Mouse (Mus musculus) T-helper 1 cell (primary cell): Measurements from ENCODE around the gene Nop2.
"Not testable (repeated sequence)": the region's sequence is repeated elsewhere in the genome, so short reads cannot be mapped to it uniquely, and the experiment has no call there.

ENCODE experiments used
- in situ Hi-C: fragments of 300-600 bp; cut with MboI, MseI; formaldehyde crosslinking; loops from one replicate; pipeline ENCODE4 v1.15.1; 2025; ENCODE audit warnings: high pct_unique_total_duplicates

Nop2 gene

DNA sequence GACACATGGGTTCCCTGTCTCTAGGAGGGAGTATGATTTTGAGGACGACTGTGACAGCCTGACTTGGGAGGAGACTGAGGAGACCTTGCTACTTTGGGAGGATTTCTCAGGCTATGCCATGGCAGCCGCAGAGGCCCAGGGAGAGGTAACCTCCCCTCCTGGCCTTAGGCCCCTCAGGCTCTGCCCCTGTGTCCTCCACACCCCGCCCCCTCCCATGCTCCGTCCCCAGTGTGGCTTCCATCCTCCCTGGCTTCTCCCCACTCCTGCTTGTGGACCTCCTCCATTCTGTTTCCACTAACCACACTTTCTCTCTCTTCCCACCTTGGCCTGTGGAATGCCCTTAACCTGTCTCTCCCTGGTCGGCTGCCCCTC lies 21.3 kb downstream of the Nop2 start:
- in situ Hi-C loops: loop anchor here (10.0 kb wide), 1 partner anchor 122 kb away; no protein-coding TSS in a partner anchor

DNA sequence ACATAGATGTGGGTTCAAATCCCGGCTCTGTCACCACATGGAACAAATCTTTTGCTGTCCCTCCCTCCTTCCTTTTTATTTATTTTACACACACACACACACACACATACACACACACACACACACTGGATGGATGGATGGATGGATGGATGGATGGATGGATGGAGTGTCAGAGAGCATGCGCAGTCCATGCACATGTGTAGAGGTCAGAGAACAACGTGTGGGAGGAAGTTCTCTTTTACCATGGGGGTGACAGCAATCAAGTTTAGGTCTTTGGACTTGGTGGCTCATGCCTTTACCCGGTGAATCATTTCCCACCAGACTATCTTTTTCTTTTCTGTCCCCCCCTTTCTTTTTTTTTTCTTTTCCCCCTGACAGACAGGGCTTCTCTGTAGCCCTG lies 22.0 kb downstream of the Nop2 start:
- in situ Hi-C loops: loop anchor here (10.0 kb wide), 1 partner anchor 121 kb away; no protein-coding TSS in a partner anchor

DNA sequence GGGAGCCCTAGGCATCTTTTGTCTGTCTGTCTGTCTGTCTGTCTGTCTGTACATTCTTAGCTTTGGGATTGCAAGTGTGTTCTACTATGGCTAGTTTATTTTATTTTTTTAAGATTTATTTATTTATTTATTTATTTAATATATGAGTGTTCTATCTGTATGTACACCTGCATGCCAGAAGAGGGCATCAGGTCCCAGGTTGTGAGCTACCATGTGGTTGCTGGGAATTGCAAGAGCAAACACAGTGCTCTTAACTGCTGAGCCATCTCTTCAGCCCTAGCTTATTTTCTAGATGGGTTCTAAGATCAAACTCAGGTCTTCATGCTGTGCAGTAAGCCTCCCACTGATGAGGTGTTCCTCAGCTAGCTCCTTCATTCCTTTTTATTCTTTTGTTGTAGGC lies 22.8 kb downstream of the Nop2 start:
- in situ Hi-C loops: loop anchor here (10.0 kb wide), 1 partner anchor 120 kb away; no protein-coding TSS in a partner anchor

DNA sequence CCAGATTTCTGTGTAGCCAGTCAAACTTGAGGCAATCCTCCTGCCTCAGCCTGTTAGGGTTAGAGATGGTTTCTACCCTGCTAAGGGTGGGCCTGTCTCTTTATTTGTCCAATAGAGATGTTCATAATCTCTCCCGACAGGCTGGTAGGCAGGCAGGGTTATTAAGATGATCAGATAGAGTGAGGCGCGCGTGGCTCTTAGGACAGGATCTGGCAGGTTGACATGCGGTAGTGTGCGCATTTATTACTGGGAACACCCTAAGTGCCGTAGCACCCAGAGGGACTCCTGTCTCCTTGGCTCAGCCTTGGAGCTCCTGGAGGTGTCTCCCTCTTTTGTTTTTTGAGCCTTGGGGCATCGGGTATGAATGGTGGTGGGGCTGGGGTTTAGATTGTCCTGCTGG lies 23.6 kb downstream of the Nop2 start:
- in situ Hi-C loops: loop anchor here (5.0 to 10.0 kb wide), 2 partner anchors 120 to 327 kb away; no protein-coding TSS in a partner anchor

DNA sequence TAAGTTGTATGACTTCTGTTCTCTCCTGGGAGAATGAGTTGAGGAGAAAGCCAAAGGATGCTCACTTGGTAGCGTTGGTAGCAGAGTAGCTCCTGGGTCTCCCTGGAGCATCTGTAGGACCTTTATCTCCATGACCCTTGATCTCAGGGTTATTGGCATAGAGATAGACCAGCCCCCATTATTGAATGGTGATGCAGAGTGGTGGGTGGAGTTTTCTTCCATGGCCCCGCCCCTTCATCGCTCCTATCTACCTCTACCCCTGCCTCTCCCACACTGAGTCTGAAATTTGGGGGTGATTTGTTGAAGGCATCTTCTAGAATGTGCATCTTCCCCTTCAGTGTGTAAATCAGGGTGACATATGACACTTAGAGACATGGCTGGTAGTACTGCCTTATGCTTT lies 24.8 kb downstream of the Nop2 start:
- in situ Hi-C loops: loop anchor here (5.0 to 10.0 kb wide), 2 partner anchors 118 to 326 kb away; no protein-coding TSS in a partner anchor

DNA sequence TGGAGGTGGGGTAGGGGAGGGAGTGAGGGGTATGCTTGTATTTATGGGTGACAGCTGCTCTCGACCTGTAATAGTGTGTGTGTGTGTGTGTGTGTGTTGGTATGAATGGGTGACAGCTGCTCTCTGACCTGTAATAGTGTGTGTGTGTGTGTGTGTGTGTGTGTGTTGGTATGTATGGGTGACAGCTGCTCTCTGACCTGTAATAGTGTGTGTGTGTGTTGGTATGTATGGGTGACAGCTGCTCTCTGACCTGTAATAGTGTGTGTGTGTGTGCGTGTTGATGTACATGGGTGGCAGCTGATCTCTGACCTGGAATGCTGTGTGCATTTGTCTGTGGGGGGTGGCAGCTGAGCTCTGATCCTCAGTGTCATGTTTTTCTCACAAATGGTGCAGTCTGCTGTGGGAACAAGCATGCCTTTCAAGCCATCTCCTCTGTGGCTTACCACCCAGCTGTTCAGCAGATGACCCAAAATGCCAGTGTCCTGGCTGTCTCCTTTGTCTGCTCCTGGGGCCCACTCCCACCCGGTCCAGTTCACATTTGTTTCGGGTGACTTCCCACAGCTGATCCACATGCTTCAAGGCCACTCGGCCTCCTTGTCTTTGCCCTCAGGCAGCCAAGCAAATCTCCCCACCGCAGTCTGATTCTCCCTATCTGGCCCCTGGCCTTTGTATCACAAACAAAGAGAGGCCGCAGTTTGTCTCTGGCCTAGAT lies 25.4 kb downstream of the Nop2 start:
- in situ Hi-C loops: loop anchor here (5.0 to 10.0 kb wide), 2 partner anchors 118 to 325 kb away; no protein-coding TSS in a partner anchor

DNA sequence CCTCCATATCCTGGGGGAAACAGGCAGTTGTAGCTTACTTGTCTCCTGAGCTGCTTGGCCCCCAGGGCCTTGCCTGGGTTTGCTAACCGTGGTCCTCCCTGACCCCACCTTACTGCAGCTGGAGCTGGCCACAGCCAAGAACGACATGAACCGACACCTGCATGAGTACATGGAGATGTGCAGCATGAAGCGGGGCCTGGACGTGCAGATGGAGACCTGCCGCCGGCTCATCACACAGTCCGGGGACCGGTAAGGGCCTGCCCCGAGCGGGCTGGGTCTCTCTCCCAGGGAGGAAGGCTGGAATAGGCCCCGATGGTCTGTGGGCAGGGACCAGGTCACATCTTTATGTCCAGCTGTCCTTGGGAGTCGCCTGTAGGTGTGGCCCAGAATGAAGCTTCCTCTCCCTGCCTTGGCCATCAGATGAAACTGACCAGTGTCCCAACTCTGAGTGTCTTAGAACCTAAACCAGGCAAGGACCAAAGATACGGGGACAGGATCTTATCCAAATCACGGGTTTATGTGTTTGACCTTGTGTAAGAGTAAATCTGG lies 27.3 kb downstream of the Nop2 start:
- in situ Hi-C loops: loop anchor here (5.0 to 10.0 kb wide), 2 partner anchors 116 to 323 kb away; no protein-coding TSS in a partner anchor

DNA sequence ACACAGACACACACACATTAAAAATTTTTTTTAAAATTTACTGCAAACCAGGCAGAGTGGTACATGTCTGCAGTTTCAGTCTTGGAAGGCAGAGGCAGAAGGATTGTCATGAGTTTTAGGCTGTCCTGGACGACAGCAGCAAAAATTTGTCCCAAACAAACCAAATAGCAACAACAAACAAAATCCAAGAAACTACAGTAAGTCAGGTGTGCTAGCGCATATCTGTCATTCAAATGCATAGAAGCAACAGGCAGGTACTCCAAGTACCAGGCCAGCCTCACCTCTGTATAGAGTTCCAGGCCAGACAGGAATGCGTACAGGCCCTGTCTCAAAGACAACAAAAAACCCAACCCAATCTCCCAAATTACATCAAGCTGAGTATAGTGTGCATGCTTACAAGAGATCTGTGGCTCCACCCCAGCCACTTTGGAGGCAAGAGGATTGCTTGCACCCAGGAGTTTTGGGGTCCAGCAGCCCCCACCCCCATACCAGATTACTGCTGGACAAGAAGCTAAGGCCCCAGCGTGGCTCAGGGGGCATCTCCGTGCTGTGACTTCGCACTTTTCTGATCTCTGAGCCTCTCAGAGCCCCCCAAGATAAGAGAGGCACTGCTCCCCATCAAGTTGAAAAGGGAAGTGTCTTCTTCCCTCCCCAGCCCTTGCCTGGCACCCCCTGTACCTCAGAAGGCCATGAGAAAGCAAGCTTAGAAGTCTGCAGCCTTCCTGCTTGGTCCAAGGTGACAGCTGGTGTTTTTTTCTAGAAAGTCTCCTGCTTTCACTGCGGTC lies 28.3 kb downstream of the Nop2 start:
- in situ Hi-C loops: loop anchor here (5.0 to 10.0 kb wide), 2 partner anchors 115 to 322 kb away; no protein-coding TSS in a partner anchor

DNA sequence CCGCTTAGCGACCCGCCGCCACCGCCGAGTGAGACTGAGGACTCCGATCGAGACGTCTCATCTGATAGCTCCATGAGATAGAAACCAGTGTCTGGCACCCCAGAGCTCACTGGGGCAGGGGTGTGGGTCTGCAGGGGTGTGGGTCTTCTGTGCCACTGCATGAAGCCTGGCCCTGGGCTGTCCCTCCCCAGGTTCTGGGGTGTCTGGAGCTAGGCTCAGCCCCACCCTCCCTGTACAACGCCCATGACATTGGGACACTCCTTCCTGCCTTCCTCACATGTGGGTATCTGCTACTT lies 28.8 kb downstream of the Nop2 start:
- in situ Hi-C loops: no loop called here

DNA sequence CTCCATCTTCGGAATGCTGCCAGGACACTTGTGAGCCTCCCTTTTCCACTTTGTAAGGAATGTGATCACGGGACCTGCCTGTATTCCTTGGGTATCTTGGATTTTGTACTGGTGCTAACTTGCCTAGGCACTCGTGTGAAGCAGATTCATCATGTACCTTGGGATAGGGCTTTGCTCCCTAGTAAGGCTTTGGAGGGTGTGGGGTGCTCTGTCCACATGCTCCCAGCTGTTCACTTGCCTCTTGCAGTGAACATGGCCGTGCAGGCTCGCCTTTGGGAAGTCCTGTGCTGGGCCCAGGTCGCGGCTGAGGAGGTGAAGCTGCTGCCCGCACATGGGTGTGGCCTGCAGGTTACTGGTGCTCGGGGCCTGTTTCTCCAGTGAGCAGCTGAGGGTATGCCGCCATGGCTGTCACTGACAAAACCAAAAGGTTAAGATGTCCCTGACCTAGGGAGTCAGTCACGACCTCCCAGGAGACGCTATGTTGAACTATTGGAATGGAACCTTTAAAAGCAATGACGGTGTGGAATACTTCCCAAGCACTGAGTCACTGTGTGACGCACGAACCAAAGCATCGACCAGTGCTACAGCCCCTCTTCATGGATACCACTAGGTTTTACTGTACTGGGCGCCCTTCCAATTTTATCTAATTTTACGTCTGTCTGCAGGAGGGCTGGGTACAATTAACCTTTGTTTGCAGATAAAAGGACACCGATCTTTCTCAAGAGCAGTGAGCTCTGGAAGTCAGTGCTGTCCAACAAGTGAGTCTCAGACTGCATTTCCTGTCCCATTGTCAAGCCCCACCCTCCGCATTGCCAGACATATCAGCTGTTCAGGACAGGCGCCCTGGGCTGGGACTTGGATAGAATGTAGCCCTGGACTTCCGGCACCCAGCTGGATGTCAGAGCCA lies 29.4 kb downstream of the Nop2 start:
- in situ Hi-C loops: no loop called here

DNA sequence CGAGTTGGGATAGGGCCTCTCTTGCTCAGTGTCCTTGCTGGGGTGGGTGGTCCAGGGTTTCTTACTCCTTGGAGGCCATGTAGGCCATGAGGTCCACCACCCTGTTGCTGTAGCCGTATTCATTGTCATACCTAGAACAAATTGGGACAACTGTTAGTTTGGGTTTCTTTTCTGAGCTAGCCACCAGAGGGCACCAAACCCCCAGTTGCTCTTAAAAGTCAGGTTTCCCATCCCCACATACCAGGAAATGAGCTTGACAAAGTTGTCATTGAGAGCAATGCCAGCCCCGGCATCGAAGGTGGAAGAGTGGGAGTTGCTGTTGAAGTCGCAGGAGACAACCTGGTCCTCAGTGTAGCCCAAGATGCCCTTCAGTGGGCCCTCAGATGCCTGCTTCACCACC lies 30.3 kb downstream of the Nop2 start:
- in situ Hi-C loops: not testable (repeated sequence)

DNA sequence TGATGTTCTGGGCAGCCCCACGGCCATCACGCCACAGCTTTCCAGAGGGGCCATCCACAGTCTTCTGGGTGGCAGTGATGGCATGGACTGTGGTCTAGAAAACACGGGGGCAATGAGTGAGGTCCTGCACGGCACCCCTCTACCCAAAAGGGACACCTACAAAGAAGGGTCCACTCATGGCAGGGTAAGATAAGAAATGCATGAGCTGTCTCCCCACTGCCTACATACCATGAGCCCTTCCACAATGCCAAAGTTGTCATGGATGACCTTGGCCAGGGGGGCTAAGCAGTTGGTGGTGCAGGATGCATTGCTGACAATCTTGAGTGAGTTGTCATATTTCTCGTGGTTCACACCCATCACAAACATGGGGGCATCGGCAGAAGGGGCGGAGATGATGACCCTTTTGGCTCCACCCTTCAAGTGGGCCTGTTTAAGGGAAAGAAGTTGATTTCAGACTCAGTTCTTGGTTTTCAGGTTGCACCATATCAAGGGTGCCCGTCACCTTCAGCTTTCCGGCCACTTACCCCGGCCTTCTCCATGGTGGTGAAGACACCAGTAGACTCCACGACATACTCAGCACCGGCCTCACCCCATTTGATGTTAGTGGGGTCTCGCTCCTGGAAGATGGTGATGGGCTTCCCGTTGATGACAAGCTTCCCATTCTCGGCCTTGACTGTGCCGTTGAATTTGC lies 31.1 kb downstream of the Nop2 start:
- in situ Hi-C loops: not testable (repeated sequence)

DNA sequence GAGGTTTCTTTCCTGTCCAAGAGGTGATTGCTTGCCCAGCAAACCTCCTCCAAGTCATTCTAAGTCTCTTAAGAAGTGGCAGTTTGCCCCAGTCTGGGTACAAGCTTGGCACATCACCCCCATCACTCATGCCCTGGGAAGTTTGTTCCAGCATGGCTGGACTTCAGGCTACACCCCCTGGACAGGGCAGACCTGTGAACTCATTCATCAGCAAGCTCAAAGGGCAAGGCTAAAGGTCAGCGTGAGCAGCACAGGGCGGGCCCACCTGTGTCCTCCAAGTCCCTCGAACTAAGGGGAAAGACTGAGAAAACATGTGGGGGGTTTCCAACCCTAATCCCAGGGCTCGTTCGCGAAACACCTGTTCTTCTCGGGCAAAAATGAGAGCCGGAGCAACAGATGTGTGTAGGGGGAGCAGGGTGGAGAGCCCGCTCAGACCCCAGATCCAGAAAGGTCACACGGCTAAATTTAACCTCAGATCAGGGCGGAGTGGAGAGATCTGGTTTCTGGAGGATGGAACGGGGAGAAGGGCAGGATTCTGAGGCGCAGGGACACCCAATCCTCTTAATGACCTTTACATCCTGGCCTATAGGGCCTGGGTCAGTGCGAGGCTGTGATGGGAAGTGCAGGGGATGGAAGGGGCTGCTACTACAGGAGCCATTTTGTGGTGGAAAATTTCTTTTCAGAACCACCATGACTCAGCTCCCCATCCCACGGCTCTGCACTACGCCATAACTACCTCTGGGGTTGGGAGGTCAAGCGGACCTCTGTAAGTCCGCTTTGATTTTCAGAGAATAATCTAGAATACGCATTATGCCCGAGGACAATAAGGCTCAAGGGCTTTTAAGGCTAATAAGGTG lies 32.3 kb downstream of the Nop2 start:
- in situ Hi-C loops: no loop called here

DNA sequence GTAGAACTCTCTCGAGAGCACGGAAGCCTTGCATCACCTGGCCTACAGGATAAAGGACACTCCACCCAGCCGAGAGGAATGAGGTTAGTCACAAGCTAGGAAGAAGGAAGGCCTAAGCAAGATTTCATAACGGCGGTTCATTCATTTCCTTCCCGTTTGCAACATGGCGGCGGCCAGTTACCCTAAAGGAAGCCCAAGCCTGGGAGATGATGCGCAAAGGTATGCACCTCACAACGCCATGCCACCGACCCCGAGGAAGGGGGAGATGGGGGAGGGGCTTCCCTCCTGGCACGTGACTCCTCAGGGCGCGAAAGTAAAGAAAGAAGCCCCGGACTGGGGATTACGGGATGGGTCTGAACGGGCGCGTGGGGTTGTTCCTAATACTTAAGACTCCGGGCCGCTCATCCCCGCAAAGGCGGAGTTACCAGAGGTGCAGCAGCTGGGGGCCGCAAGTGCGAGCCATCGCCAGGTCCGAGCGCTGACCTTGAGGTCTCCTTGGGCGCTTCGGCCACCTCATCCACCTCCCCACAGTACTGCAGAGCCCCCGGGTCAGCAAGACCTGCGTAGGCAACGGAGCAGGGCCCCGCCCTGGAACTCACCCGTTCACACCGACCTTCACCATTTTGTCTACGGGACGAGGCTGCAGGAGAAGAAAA lies 33.1 kb downstream of the Nop2 start:
- in situ Hi-C loops: no loop called here

DNA sequence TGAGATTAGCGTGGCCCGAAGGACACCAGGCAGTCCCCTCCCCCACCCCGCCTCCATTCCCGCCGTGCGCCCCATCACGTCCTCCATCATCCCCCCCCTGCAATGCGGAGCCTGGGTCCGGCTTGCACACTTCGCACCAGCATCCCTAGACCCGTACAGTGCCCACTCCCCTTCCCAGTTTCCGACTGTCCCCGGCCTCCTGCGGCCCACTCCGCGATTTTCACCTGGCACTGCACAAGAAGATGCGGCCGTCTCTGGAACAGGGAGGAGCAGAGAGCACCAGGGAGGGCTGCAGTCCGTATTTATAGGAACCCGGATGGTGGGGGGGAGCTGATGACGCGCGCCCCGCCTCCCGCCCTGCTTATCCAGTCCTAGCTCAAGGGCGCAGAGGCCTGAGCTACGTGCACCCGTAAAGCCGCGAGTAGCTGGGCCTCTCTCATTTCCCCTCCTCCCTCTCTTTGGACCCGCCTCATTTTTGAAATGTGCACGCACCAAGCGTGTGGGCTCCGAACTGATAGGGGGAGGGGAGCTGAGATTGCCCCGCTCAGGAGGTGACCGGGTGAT lies 33.7 kb downstream of the Nop2 start:
- in situ Hi-C loops: no loop called here

DNA sequence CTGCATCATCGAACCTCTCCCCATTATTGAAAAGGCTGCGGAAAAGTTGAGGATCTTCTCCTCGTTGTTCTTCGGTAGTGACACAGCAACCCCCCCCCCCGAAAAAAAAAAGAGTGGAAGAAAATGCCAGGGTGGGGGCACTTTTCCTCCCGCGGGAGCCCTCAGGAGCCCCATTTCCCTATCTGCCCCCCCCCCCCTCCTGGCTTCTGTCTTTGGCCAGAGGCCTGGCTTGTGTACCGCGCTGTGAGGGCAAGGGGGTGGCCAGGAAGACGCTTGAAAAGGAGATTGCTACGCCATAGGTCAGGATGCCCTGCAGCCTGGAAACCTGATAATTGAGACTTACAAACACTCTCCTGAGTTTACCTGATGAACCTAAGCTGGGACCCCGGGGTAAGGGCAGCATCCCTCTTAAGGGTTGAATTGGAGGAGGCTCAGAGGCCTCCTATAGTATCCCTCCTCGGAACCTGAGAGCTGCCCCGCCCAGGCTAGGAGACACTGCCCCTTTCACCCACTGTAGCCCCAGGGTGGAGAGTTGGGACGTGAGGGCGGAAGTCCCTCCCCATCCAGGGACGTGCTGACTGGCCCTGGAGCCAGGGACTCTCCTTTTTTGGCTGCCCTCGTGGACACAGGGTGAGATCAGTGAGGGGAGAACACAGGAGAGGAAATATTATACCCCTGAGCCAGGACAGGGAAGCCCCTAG lies 34.5 kb downstream of the Nop2 start, which contains the start of gene Gapdh:
Gene Gapdh (minus strand): TSS at position 417 of the 701 bp plus-strand sequence.
- in situ Hi-C loops: no loop called here

DNA sequence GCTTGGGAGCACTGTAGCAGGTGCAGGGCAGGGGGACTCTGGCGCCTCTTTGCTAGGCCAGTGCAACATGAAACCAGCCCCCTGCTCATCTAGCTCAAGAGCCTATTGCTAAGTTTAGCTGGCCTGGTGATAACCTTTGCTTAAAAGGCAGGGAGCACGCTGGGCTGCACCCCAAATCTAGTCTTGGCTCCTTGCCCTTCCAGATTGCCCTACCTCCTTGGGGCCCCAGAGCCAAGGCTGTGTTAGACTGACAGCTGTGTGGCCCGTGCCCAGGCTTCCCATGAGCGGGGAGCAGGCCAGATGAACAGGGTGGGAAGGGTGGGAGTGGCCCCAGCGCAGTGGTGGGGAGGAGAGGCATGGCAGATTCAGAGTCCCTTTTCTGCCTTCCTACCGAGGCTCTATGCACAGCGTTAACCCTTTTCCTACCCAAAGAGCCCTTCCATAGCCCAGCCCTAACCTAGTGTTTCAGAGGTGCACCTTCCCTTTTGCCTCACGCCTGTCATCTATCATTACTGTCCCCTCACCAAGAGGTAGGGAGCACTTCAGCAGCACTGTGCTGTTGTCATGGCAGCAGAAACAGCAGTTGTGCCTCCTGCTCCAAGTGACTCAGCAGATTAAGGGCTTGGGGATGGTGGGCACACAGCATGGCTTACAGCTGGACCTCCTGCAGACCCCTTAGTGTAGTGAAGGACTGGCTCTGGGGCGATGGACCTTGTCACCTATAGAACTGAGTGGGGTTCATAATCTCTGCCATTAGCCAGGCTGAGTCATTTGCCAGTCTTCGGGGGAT lies 35.3 kb downstream of the Nop2 start:
- in situ Hi-C loops: no loop called here

DNA sequence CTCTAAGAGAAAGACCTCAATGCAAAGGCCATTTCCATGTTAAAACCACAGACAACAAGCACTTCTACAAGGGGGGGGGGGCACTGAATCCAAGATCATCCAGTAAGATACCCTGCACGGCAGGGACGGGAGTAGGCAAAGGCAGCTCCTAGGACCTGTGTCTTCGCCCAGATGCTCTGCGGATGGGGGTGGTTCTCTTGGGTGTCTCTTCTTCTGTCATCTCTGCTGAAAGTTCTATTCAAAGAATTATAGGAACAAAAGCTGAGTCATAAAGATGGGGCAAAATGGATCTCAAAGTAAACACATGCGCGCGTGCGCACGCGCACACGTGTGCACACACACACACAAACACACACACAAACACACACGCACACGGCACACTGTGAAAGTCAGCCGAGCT lies 36.4 kb downstream of the Nop2 start:
- in situ Hi-C loops: no loop called here
